Mouse (Mus musculus): Measurements from ENCODE around the gene Zic5. TPM values are rescaled to one million over a fixed set of nuclear protein-coding genes. Genes with fewer than 3 reads are reported as not detected.

The Zic5 gene
- polyA plus RNA-seq, 1 experiment from 2014 or later = not detected

GRCm38 (mm10) chr14:122413542-122413928 lies 51.9 kb downstream of the Zic5 start:
- H3K9me3 ChIP-seq (ENCODE audit: control insufficient read depth, low read length) = no peaks in the 10 kb centered on the region
- H3K4me1 ChIP-seq (replicated peaks; ENCODE audit: control insufficient read depth, insufficient read depth, low read length) = no peaks in the 10 kb centered on the region
- no peak for DNase-seq (ENCODE audit: low spot score)
- H3K27me3 ChIP-seq (replicated peaks; ENCODE audit: control insufficient read depth, insufficient read depth, low read length) = 0 out of 2 replicates have a peak, but pooled peaks cover 3% of the 10 kb centered on the region
- no peak overlapping the region for H3K9ac ChIP-seq (ENCODE audit: low read length)
- WGBS = 84% methylated on average over 2 of the region's 2 CpGs
- H3K4me3 ChIP-seq (ENCODE audit: low read depth, low read length) = no peak overlapping the region
- no peak overlapping the region for H3K4me2 ChIP-seq (ENCODE audit: low read length)
- no peaks in the 10 kb centered on the region for H3K36me3 ChIP-seq (ENCODE audit: control insufficient read depth, insufficient read depth, low read length)
- no peak overlapping the region for H3K27ac ChIP-seq (ENCODE audit: low read depth)
- no peak for ATAC-seq (replicated peaks; ENCODE audit: low FRiP score, low TSS enrichment, low read depth)

DNA sequence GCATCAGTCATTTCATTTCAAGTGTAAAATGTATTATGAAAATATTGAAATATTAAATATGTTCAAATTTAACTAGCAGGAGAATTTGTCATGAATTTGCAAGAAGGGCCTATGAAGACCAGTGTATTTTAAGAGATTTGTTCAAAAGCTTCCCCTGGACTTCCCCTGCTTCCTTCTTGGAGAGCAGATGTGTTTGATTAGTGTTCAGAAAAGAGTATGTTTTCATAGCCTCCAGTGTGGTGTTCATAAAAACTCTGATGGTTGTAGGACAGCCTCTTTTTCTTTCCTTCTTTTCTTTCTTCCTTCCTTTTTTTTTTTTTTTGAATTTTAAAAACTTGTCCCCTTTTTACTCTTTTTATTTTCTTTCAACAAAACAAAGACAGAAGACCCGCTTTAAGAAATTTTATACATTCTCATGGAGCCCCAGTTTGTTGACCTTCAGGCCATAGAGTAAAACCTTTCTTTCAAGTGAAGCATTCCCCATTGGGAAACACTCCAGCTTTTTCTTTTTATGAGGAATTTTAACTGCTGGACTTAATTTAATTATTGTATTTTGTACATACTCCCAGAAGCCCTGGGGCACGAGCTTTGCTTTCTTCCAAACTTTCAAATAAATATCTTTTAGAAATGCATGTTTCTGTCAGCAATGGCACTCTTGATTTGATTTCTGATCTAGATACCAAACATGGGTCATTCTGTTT lies 52.5 kb downstream of the Zic5 start:
- 57% methylated on average over 2 of the region's 2 CpGs for WGBS
- no peaks in the 10 kb centered on the region for H3K9me3 ChIP-seq (ENCODE audit: control insufficient read depth, low read length)
- H3K9ac ChIP-seq (ENCODE audit: low read length) = no peak overlapping the region
- H3K4me3 ChIP-seq (ENCODE audit: low read depth, low read length) = no peak overlapping the region
- DNase-seq (ENCODE audit: low spot score) (no peak), ATAC-seq (replicated peaks; ENCODE audit: low FRiP score, low TSS enrichment, low read depth) (no peak)
- H3K27me3 ChIP-seq (replicated peaks; ENCODE audit: control insufficient read depth, insufficient read depth, low read length) = peaks cover 8% of the 10 kb centered on the region
- no peaks in the 10 kb centered on the region for H3K4me1 ChIP-seq (replicated peaks; ENCODE audit: control insufficient read depth, insufficient read depth, low read length)
- no peaks in the 10 kb centered on the region for H3K36me3 ChIP-seq (ENCODE audit: control insufficient read depth, insufficient read depth, low read length)
- H3K4me2 ChIP-seq (ENCODE audit: low read length) = no peak overlapping the region
- no peak overlapping the region for H3K27ac ChIP-seq (ENCODE audit: low read depth)

Other genes starting within 250 kb of the Zic5 start
- gene Gm5089, start 14.6 kb downstream of the Zic5 start, polyA plus RNA-seq (2014; fragmentation: Nextera tagmentation; extraction: Ambion mirVana) = not detected in 2 replicates
- not detected in 2 replicates for gene Zic2, start 9.8 kb upstream of the Zic5 start, polyA plus RNA-seq (2014; fragmentation: Nextera tagmentation; extraction: Ambion mirVana)
- gene Gm10837, start 24.9 kb upstream of the Zic5 start, polyA plus RNA-seq (2014; fragmentation: Nextera tagmentation; extraction: Ambion mirVana) = not detected in 2 replicates
- gene Pcca, start 68.6 kb upstream of the Zic5 start, polyA plus RNA-seq (2014; fragmentation: Nextera tagmentation; extraction: Ambion mirVana) = 21.5 and 24.6 TPM in 2 replicates

Data from intestine, embryonic 14.5 days (tissue).